Mouse (Mus musculus) MEL (cell line): ENCODE measurements around the gene Nr1h4. TPM values are rescaled to one million over a fixed set of nuclear protein-coding genes. Genes with fewer than 3 reads are reported as not detected.
"Not testable (repeated sequence)": the region's sequence is repeated elsewhere in the genome, so short reads cannot be mapped to it uniquely, and the experiment has no call there.

Experiments used
- DNase-seq: peaks from one replicate; pipeline ENCODE4 v3.0.0; 2011; ENCODE audit warnings: low read depth, low spot score
- H3K27ac ChIP-seq: 2 replicates; pipeline ENCODE4 v1.5.1; 2012; ENCODE audit warnings: low read depth, mild to moderate bottlenecking, control low read depth, low read length, moderate library complexity; ENCODE audit not compliant: control insufficient read depth
- H3K27me3 ChIP-seq, 2 experiments: fragments of 150-350 bp in 1 of 2; sonication (generic) in 1 of 2; 2 replicates each; pipeline ENCODE4 v1.6.1; 2012; ENCODE audit warnings: low read length in 2 of 2, mild to moderate bottlenecking in 2 of 2, improper control_type of control experiment in 1 of 2, moderate library complexity in 1 of 2; ENCODE audit not compliant: insufficient read depth in 2 of 2, control insufficient read depth in 1 of 2
- H3K36me3 ChIP-seq, 2 experiments: 2 replicates each; pipeline ENCODE4 v1.6.1; 2012 to 2014; ENCODE audit warnings: low read length in 2 of 2, improper control_type of control experiment in 1 of 2, inconsistent platforms in 1 of 2, mild to moderate bottlenecking in 1 of 2; ENCODE audit not compliant: insufficient read depth in 2 of 2, control insufficient read depth in 1 of 2
- H3K4me1 ChIP-seq, 2 experiments: fragments of 150-350 bp in 1 of 2; sonication (generic) in 1 of 2; 2 replicates each; pipeline ENCODE4 v1.6.1; 2012; ENCODE audit warnings: low read length in 2 of 2, improper control_type of control experiment in 1 of 2, mild to moderate bottlenecking in 1 of 2; ENCODE audit not compliant: insufficient read depth in 2 of 2, control insufficient read depth in 1 of 2
- H3K4me3 ChIP-seq, 2 experiments: fragments of 150-350 bp in 1 of 2; sonication (generic) in 1 of 2; 2 replicates each; pipeline ENCODE4 v1.5.1; 2012; ENCODE audit warnings: low read depth in 2 of 2, low read length in 2 of 2, mild to moderate bottlenecking in 2 of 2, moderate library complexity in 2 of 2, control low read depth in 1 of 2, improper control_type of control experiment in 1 of 2; ENCODE audit not compliant: control insufficient read depth in 1 of 2, insufficient read depth in 1 of 2
- H3K79me2 ChIP-seq: 2 replicates; pipeline ENCODE4 v1.6.1; 2012; ENCODE audit warnings: mild to moderate bottlenecking, low read length, moderate library complexity; ENCODE audit not compliant: control insufficient read depth, poor library complexity, insufficient read depth
- H3K9ac ChIP-seq: 2 replicates; pipeline ENCODE4 v1.6.1; 2012; ENCODE audit warnings: low read depth, mild to moderate bottlenecking, control low read depth, low read length, moderate library complexity; ENCODE audit not compliant: control insufficient read depth, poor library complexity, severe bottlenecking
- H3K9me3 ChIP-seq: fragments of 150-350 bp; sonication (generic); replicated peaks from 2 replicates; pipeline ENCODE4 v1.6.1; 2012; ENCODE audit warnings: mild to moderate bottlenecking, low read length, improper control_type of control experiment, moderate library complexity; ENCODE audit not compliant: insufficient read depth
- E2F4 ChIP-seq: IDR thresholded peaks from 2 replicates; pipeline ENCODE4 v1.6.1; 2011; ENCODE audit warnings: low read depth, low read length, improper control_type of control experiment, borderline replicate concordance
- ETS1 ChIP-seq: IDR thresholded peaks from 2 replicates; pipeline ENCODE4 v1.6.1; 2012; ENCODE audit warnings: low read depth, mild to moderate bottlenecking, inconsistent platforms, low read length, improper control_type of control experiment, moderate library complexity
- MAFK ChIP-seq: IDR thresholded peaks from 2 replicates; pipeline ENCODE4 v1.6.1; 2011; ENCODE audit warnings: low read depth, mild to moderate bottlenecking, low read length, improper control_type of control experiment, borderline replicate concordance
- MAX ChIP-seq: IDR thresholded peaks from 2 replicates; pipeline ENCODE4 v1.6.1; 2011; ENCODE audit warnings: low read length, improper control_type of control experiment
- NRF1 ChIP-seq: IDR thresholded peaks from 2 replicates; pipeline ENCODE4 v1.6.1; 2014; ENCODE audit warnings: low read depth, mild to moderate bottlenecking, inconsistent platforms, low read length, improper control_type of control experiment, moderate library complexity; ENCODE audit not compliant: poor library complexity, insufficient read depth, severe bottlenecking
- POLR2A ChIP-seq, 2 experiments: IDR thresholded peaks; 2 replicates each; pipeline ENCODE4 v1.6.1; 2011 to 2012; ENCODE audit warnings: low read length in 2 of 2, mild to moderate bottlenecking in 2 of 2, control low read depth in 1 of 2, improper control_type of control experiment in 1 of 2, low read depth in 1 of 2, moderate library complexity in 1 of 2; ENCODE audit not compliant: control insufficient read depth in 1 of 2, insufficient read depth in 1 of 2, poor library complexity in 1 of 2
- RCOR1 ChIP-seq: IDR thresholded peaks from 2 replicates; pipeline ENCODE4 v1.6.1; 2012; ENCODE audit warnings: low read depth, mild to moderate bottlenecking, inconsistent platforms, low read length, improper control_type of control experiment
- SIN3A ChIP-seq: IDR thresholded peaks from 2 replicates; pipeline ENCODE4 v1.6.1; 2012; ENCODE audit warnings: low read length, improper control_type of control experiment, inconsistent platforms
- TAL1 ChIP-seq: IDR thresholded peaks from 2 replicates; pipeline ENCODE4 v1.6.1; 2012; ENCODE audit warnings: mild to moderate bottlenecking, inconsistent platforms, low read length, moderate library complexity, mixed read lengths
- TBP ChIP-seq: IDR thresholded peaks from 2 replicates; pipeline ENCODE4 v1.8.0; 2011; ENCODE audit warnings: low read depth, low read length, improper control_type of control experiment
- TCF12 ChIP-seq: IDR thresholded peaks from 2 replicates; pipeline ENCODE4 v1.6.1; 2014; ENCODE audit warnings: low read depth, mild to moderate bottlenecking, inconsistent platforms, low read length, improper control_type of control experiment, moderate library complexity
- ZKSCAN1 ChIP-seq: IDR thresholded peaks from 2 replicates; pipeline ENCODE4 v1.6.1; 2012; ENCODE audit warnings: low read depth, mild to moderate bottlenecking, inconsistent platforms, low read length, improper control_type of control experiment, moderate library complexity
- ZMIZ1 ChIP-seq: IDR thresholded peaks from 2 replicates; pipeline ENCODE4 v1.6.1; 2012; ENCODE audit warnings: low read depth, mild to moderate bottlenecking, inconsistent platforms, low read length, improper control_type of control experiment, moderate library complexity
- polyA plus RNA-seq, 2 experiments: library from polyadenylated mRNA; stranded (reverse) in 1 of 2; unstranded in 1 of 2; fragments of >175 nt in 1 of 2; fragments of >200 nt in 1 of 2; gene quantifications; 2 replicates each; pipeline versions ENCODE4 v1.2.1 to v1.2.4; 2012; ENCODE audit warnings: low replicate concordance in 2 of 2, low read depth in 1 of 2; ENCODE audit not compliant: insufficient read length in 2 of 2, insufficient read depth in 1 of 2, missing spikeins in 1 of 2
- total RNA-seq: library from RNA; depleted of rRNA; stranded (reverse); fragments of 300-350 nt; gene quantifications from 2 replicates; pipeline ENCODE4 v1.2.3, GENCODE M21; 2012

Nr1h4 gene
- total and polyA plus RNA-seq, 3 experiments: not detected

DNA sequence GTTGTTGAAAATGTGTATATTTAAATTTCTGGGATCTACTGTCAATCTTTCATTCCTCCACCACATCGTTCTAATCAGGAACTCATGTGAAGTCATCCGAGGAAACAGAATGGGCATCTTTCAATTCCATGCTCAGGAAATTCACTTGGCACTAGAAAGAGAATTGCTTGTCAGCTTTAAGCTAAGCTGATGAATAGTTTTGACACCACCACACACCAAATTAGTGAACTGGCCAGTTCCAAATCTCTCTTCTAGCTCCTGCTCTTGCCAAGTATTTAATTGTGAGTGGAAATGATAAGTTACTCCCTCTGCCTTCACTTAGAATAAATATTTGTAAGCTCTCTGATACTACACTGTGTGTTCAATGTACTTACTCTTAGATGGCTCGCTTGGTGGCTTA is 26.0 kb upstream of the Nr1h4 start:
- no peak for DNase-seq
- TF ChIP-seq TBP: no peak
- no peak for TF ChIP-seq ETS1
- no peak for TF ChIP-seq TCF12
- TF ChIP-seq RCOR1: no peak
- no peak for TF ChIP-seq ZKSCAN1
- TF ChIP-seq SIN3A: no peak
- no peak for TF ChIP-seq MAFK
- no peak for TF ChIP-seq TAL1
- H3K9me3 ChIP-seq: no peaks in the 10 kb centered on the region

GRCm38 (mm10) chr10:89554885-89555284 is 21.5 kb upstream of the Nr1h4 start:
- not testable (repeated sequence) for H3K27me3 ChIP-seq, H3K4me1 ChIP-seq, H3K9ac ChIP-seq, H3K79me2 ChIP-seq, DNase-seq, H3K9me3 ChIP-seq, H3K4me3 ChIP-seq, H3K27ac ChIP-seq, H3K36me3 ChIP-seq

More for the DNA sequence above, 26.0 kb upstream of the Nr1h4 start:
- Histone ChIP-seq H3K9ac (no peak overlapping the region), H3K4me1 (no peaks in the 10 kb centered on the region), H3K27me3 (no peaks in the 10 kb centered on the region; a peak in 1 of 4 replicates), H3K27ac (no peak overlapping the region), H3K79me2 (no peaks in the 10 kb centered on the region), H3K4me3 (no peak overlapping the region), H3K36me3 (no peaks in the 10 kb centered on the region)

GRCm38 (mm10) chr10:89553855-89554254 is 20.5 kb upstream of the Nr1h4 start:
- H3K79me2 ChIP-seq, H3K27me3 ChIP-seq, H3K4me1 ChIP-seq, H3K27ac ChIP-seq, H3K36me3 ChIP-seq, H3K9ac ChIP-seq, H3K9me3 ChIP-seq, DNase-seq, H3K4me3 ChIP-seq: not testable (repeated sequence)

DNA sequence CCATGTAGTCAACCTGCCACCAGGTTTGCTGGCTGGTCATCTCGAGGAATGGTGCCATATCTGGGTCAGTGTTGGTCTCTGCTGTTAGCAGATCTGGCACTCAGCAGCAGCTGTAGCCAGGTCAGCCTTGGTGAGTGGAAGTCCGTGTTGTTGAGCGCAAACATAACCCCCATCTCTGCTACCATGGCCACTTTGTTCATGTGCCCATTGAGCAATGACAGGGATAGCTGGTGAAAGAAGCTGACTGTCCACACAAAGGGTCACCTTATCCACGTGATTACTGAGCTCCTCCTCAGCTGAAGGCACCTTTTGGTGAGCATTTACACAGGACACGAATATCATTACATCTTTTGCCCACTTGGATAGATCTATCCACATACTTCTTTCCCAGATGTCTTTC is 19.6 kb upstream of the Nr1h4 start:
- Histone ChIP-seq H3K4me1 (no peaks in the 10 kb centered on the region), H3K9me3 (no peaks in the 10 kb centered on the region), H3K4me3 (no peak overlapping the region), H3K27me3 (no peaks in the 10 kb centered on the region; a peak in 2 of 4 replicates), H3K36me3 (no peaks in the 10 kb centered on the region), H3K9ac (no peak overlapping the region), H3K79me2 (no peaks in the 10 kb centered on the region), H3K27ac (no peak overlapping the region)
- DNase-seq: no peak
- TF ChIP-seq NRF1: no peak
- TF ChIP-seq E2F4: no peak
- TF ChIP-seq ZMIZ1: no peak
- no peak for TF ChIP-seq POLR2A (IDR thresholded peaks at IDR 0.05; ENCODE audit: control insufficient read depth in 1 of 2, insufficient read depth in 1 of 2, low read depth in 1 of 2, low read length in 2 of 2, poor library complexity in 1 of 2)
- no peak for TF ChIP-seq MAX
- TF ChIP-seq, all 39 proteins: peak for 0
